Mouse (Mus musculus) megakaryocyte, embryonic 14.5 days (primary cell): Measurements from ENCODE around the gene Gna13.

Experiments
- FLI1 ChIP-seq: IDR thresholded peaks from 2 replicates; pipeline ENCODE4 v1.6.1; 2012; ENCODE audit warnings: low read length, inconsistent platforms, mixed read lengths
- GATA1 ChIP-seq: IDR thresholded peaks from 3 replicates; pipeline ENCODE4 v1.6.1; 2012; ENCODE audit warnings: mixed read lengths, low read length, inconsistent platforms, borderline replicate concordance

- TF ChIP-seq GATA1 (no peak), FLI1 (no peak)
Observed at GRCm38 (mm10) chr11:109363191-109364133, 831 bp downstream of the Gna13 start.
